Mouse (Mus musculus) liver, postnatal 0 days (tissue): ENCODE data around the gene Ttc9b.

Experiments used
- CTCF ChIP-seq: sonication (generic); IDR thresholded peaks from 2 replicates; pipeline ENCODE4 v1.5.1; 2016; ENCODE audit warnings: antibody characterized with exemption, low read depth
- EP300 ChIP-seq: IDR thresholded peaks from 2 replicates; pipeline ENCODE4 v1.6.1; 2016; ENCODE audit warnings: antibody characterized with exemption, low read depth, mild to moderate bottlenecking

- TF ChIP-seq CTCF (no peak), EP300 (no peak)
These were observed 20.4 kb downstream of the Ttc9b start for GRCm38 (mm10) chr7:27674195-27674521.
